Mouse (Mus musculus): Measurements from ENCODE around the gene Mri1.

GRCm38 (mm10) chr8:84235746-84236409 lies 21.2 kb downstream of the Mri1 start:
- TF ChIP-seq CTCF (IDR thresholded peaks at IDR 0.05; ENCODE audit: extremely low read depth, insufficient read depth, insufficient read length, insufficient replicate concordance) (no peak), POLR2A (IDR thresholded peaks at IDR 0.05; ENCODE audit: low read depth, low read length) (no peak)
